Mouse (Mus musculus) limb, embryonic 14.5 days (tissue): Measurements from ENCODE around the gene Dock1. TPM values are rescaled to one million over a fixed set of nuclear protein-coding genes. Genes with fewer than 3 reads are reported as not detected.

Source experiments
- ATAC-seq: fragments of 200-750 bp; cut with Nextera tagmentation; 2 replicates; pipeline ENCODE4 v1.8.0; 2017; ENCODE audit warnings: low read depth, moderate number of reproducible peaks, moderate TSS enrichment; ENCODE audit not compliant: low FRiP score
- DNase-seq: peaks from one replicate; pipeline ENCODE4 v3.0.0-alpha.2; 2015; ENCODE audit warnings: low spot score
- H3K27ac ChIP-seq: fragments of 300-500 bp; sonication (generic); replicated peaks from 2 replicates; pipeline ENCODE4 v1.5.1; 2014; ENCODE audit warnings: low read depth, mild to moderate bottlenecking, low read length, moderate library complexity, mixed read lengths
- H3K27me3 ChIP-seq: fragments of 300-500 bp; sonication (generic); 2 replicates; pipeline ENCODE4 v1.6.1; 2014; ENCODE audit warnings: low read length, mixed read lengths; ENCODE audit not compliant: control insufficient read depth, insufficient read depth
- H3K36me3 ChIP-seq: fragments of 300-500 bp; sonication (generic); 2 replicates; pipeline ENCODE4 v1.6.1; 2014; ENCODE audit warnings: mild to moderate bottlenecking, low read length, moderate library complexity, mixed read lengths; ENCODE audit not compliant: control insufficient read depth, insufficient read depth
- H3K4me1 ChIP-seq: fragments of 300-500 bp; sonication (generic); 2 replicates; pipeline ENCODE4 v1.6.1; 2014; ENCODE audit warnings: antibody characterized with exemption, low read length, mixed read lengths; ENCODE audit not compliant: control insufficient read depth, insufficient read depth
- H3K4me2 ChIP-seq: fragments of 300-500 bp; sonication (generic); replicated peaks from 2 replicates; pipeline ENCODE4 v1.6.1; 2014; ENCODE audit warnings: low read depth, mild to moderate bottlenecking, low read length, moderate library complexity; ENCODE audit not compliant: severe bottlenecking
- H3K4me3 ChIP-seq: fragments of 300-500 bp; sonication (generic); replicated peaks from 2 replicates; pipeline ENCODE4 v1.5.1; 2014; ENCODE audit warnings: low read length
- H3K9ac ChIP-seq: fragments of 300-500 bp; sonication (generic); 2 replicates; pipeline ENCODE4 v1.6.1; 2014; ENCODE audit warnings: mild to moderate bottlenecking, low read depth, low read length, moderate library complexity; ENCODE audit not compliant: severe bottlenecking
- H3K9me3 ChIP-seq: fragments of 300-500 bp; sonication (generic); 2 replicates; pipeline ENCODE4 v1.6.1; 2016; ENCODE audit warnings: low read length; ENCODE audit not compliant: control insufficient read depth
- POLR2A ChIP-seq: fragments of 200-500 bp; IDR thresholded peaks from 2 replicates; pipeline ENCODE4 v1.8.0; 2012; ENCODE audit warnings: inconsistent platforms, mild to moderate bottlenecking, moderate library complexity, borderline replicate concordance; ENCODE audit not compliant: insufficient read depth, insufficient read length; ENCODE audit errors: extremely low read depth
- WGBS: fragments of 180-500 bp; shearing (Covaris S2); extraction: QIAGEN DNeasy Blood & Tissue Kit; methylation state at CpG from one replicate; pipeline ENCODE4 v1.1.7; 2014; 5-methylcytosine and 5-hydroxymethylcytosine counted together
- polyA plus RNA-seq, 2 experiments: library from polyadenylated mRNA; depleted of rRNA in 1 of 2; stranded (reverse) in 1 of 2; unstranded in 1 of 2; fragments of >200 nt; fragmentation: Nextera tagmentation in 1 of 2; extraction: Ambion mirVana in 1 of 2; gene quantifications; 2 replicates each; pipeline versions ENCODE4 v1.2.1 to v1.2.3; 2012 to 2014

The Dock1 gene
- polyA plus RNA-seq, 2 experiments, result 35.7 to 40.0 TPM

DNA sequence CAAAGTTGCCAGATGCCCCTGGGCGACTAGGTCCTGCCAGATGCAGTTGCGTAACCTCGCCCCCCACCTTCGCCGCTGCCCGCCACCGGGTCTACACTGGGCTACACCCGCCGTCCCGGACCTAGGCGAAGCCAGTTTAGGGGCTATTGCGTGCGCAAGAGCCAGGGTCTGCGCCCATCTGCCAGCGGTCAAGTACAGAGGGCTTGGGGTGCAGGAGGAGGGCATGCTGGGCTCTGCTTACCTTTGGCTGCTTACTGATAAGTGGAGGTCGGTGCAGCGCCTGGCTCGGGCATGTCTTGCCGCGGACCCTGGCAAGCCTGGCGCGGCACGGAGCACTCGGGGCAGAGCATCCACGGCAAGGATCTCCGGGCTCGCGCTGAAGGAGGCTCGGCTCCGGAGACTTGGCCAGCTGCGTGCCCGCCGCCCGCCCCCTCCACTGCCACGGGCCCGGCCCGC, 267.0 kb downstream of the Dock1 start:
- H3K9me3 ChIP-seq, result no peaks in the 10 kb centered on the region
- ATAC-seq (no peak; the same call in 1 of the 2 replicates), DNase-seq (no peak)
- no peaks in the 10 kb centered on the region for H3K36me3 ChIP-seq
- peak overlapping the region; percentile 67 for H3K9ac ChIP-seq
- TF ChIP-seq POLR2A, result no peak
- peaks cover 6% of the 10 kb centered on the region; the same call in 1 of the 2 replicates for H3K27me3 ChIP-seq
- H3K4me2 ChIP-seq, result peak overlapping the region; percentile 94
- 3% methylated on average over 16 of the region's 37 CpGs for WGBS
- no peak overlapping the region for H3K27ac ChIP-seq
- H3K4me1 ChIP-seq, result peaks cover 16% of the 10 kb centered on the region
- H3K4me3 ChIP-seq, result peak overlapping the region; percentile 50

GRCm38 (mm10) chr7:134937927-134938609, 267.6 kb downstream of the Dock1 start, which contains the start of gene Fam196a:
Gene Fam196a (minus strand): TSS chr7:134938430.
- Histone ChIP-seq H3K4me1 (peaks cover 16% of the 10 kb centered on the region), H3K4me3 (peak within 1 kb of the TSS; percentile 50), H3K27me3 (peaks cover 6% of the 10 kb centered on the region; the same call in 1 of the 2 replicates), H3K27ac (no peak within 1 kb of the TSS), H3K9ac (peak within 1 kb of the TSS; percentile 67), H3K9me3 (no peaks in the 10 kb centered on the region), H3K36me3 (no peaks in the 10 kb centered on the region), H3K4me2 (peak within 1 kb of the TSS; percentile 94)
- 0% methylated on average over 13 of the region's 71 CpGs for WGBS
- ATAC-seq, result peak; percentile 81
- peak; percentile 73 for DNase-seq
- no peak for TF ChIP-seq POLR2A

DNA sequence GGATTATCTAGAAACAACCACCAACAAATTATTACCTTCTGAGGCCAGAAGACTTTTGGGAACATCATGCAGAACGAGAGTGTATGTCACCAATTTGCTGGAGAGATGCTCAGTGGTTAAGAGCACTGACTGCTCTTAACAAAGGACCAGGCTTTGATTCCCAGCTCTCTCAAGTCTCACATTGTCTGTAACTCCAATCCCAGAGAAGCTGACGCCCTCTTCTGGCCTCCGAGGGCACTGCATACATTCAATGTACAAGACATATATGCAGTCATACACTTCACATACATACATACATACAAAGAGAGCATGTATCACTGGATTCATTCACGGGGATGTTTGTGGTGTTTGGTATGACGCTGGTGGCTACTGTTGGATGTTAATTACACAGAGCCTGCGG, 271.4 kb downstream of the Dock1 start:
- no peak for TF ChIP-seq POLR2A
- Histone ChIP-seq H3K4me2 (no peak overlapping the region), H3K36me3 (no peaks in the 10 kb centered on the region), H3K9me3 (no peaks in the 10 kb centered on the region), H3K27ac (no peak overlapping the region), H3K27me3 (peaks cover 6% of the 10 kb centered on the region; the same call in 1 of the 2 replicates), H3K4me1 (peaks cover 11% of the 10 kb centered on the region), H3K4me3 (no peak overlapping the region), H3K9ac (no peak overlapping the region)
- no peak for ATAC-seq
- DNase-seq, result no peak
- WGBS, result 96% methylated on average over 6 of the region's 6 CpGs

DNA sequence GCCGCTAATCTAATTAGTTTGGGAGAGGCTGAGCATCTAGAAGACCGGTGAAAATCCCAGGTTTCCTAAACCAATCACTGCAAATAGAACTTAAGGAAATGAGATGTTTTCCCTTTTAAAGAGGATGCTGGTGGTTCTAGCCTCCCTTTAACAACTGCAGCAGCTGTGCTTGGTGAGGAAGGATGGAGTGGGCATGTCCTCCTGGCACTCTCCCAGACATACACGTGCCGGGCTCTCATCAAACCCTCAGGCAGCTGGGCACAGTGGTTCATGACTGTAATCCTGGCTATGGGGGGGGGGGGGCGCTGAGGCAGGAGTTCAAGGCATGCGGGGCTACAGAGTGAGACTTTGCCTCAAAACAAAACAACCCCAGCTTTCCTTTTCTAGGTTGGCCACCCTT, 272.6 kb downstream of the Dock1 start:
- H3K9me3 ChIP-seq, result no peaks in the 10 kb centered on the region
- no peak for ATAC-seq
- peaks cover 6% of the 10 kb centered on the region; the same call in 1 of the 2 replicates for H3K4me1 ChIP-seq
- H3K27ac ChIP-seq, result no peak overlapping the region
- no peaks in the 10 kb centered on the region for H3K27me3 ChIP-seq
- no peak for TF ChIP-seq POLR2A
- WGBS, result 61% methylated on average over 6 of the region's 6 CpGs
- no peak overlapping the region for H3K4me2 ChIP-seq
- DNase-seq, result no peak
- H3K36me3 ChIP-seq, result no peaks in the 10 kb centered on the region
- H3K9ac ChIP-seq, result no peak overlapping the region
- no peak overlapping the region for H3K4me3 ChIP-seq

- Histone ChIP-seq H3K4me2 (no peak overlapping the region), H3K9ac (no peak overlapping the region), H3K27me3 (no peaks in the 10 kb centered on the region), H3K4me3 (no peak overlapping the region), H3K4me1 (peaks cover 4% of the 10 kb centered on the region; the same call in 1 of the 2 replicates), H3K9me3 (no peaks in the 10 kb centered on the region), H3K27ac (no peak overlapping the region), H3K36me3 (no peaks in the 10 kb centered on the region)
- DNase-seq, result no peak
- TF ChIP-seq POLR2A, result no peak
- WGBS, result 80% methylated on average over 7 of the region's 7 CpGs
- no peak for ATAC-seq
Measured at GRCm38 (mm10) chr7:134943701-134944100, 273.2 kb downstream of the Dock1 start.
